Mouse (Mus musculus) CH12.LX (cell line): Measurements from ENCODE around the gene Il27ra. TPM values are rescaled to one million over a fixed set of nuclear protein-coding genes. Genes with fewer than 3 reads are reported as not detected.

Experiments used
- DNase-seq: peaks from one replicate; pipeline ENCODE4 v3.0.0-alpha.2; 2013; ENCODE audit errors: extremely low read depth
- H3K27ac ChIP-seq: 2 replicates; pipeline ENCODE4 v1.5.1; 2012; ENCODE audit warnings: low read depth, mild to moderate bottlenecking, control low read depth, moderate library complexity; ENCODE audit not compliant: insufficient read depth
- H3K27me3 ChIP-seq: replicated peaks from 2 replicates; pipeline ENCODE3; 2012; ENCODE audit warnings: inconsistent platforms
- H3K36me3 ChIP-seq, 2 experiments: replicated peaks in 1 of 2; 2 replicates each; pipeline versions ENCODE3 to v1.6.1; 2012; ENCODE audit warnings: inconsistent platforms in 1 of 2, low read length in 1 of 2, mild to moderate bottlenecking in 1 of 2, mixed read lengths in 1 of 2, moderate library complexity in 1 of 2; ENCODE audit not compliant: control insufficient read depth in 1 of 2, insufficient read depth in 1 of 2
- H3K4me1 ChIP-seq, 2 experiments: 2 replicates each; pipeline ENCODE4 v1.6.1; 2012; ENCODE audit warnings: inconsistent platforms in 1 of 2, moderate library complexity in 1 of 2; ENCODE audit not compliant: insufficient read depth in 2 of 2, control insufficient read depth in 1 of 2
- H3K4me2 ChIP-seq: 2 replicates; pipeline ENCODE4 v1.6.1; 2012; ENCODE audit warnings: low read depth, mild to moderate bottlenecking, control low read depth; ENCODE audit not compliant: poor library complexity, insufficient read depth, severe bottlenecking
- H3K4me3 ChIP-seq, 3 experiments: fragments of 150-350 bp in 1 of 3; sonication (generic) in 1 of 3; replicated peaks in 1 of 3; 2 replicates each; pipeline versions ENCODE3 to v1.5.1; 2011 to 2012; ENCODE audit warnings: low read depth in 2 of 3, low read length in 2 of 3, mild to moderate bottlenecking in 2 of 3, moderate library complexity in 2 of 3, control low read depth in 1 of 3, improper control_type of control experiment in 1 of 3, inconsistent platforms in 1 of 3, mixed read lengths in 1 of 3; ENCODE audit not compliant: poor library complexity in 1 of 3
- H3K79me2 ChIP-seq: replicated peaks from 2 replicates; pipeline ENCODE4 v1.6.1; 2012; ENCODE audit warnings: mild to moderate bottlenecking, moderate library complexity; ENCODE audit not compliant: control insufficient read depth, poor library complexity, insufficient read depth, severe bottlenecking; ENCODE audit errors: extremely low read depth
- H3K9ac ChIP-seq: 2 replicates; pipeline ENCODE4 v1.6.1; 2012; ENCODE audit warnings: low read depth, mild to moderate bottlenecking, control low read depth, moderate library complexity; ENCODE audit not compliant: insufficient read depth
- H3K9me3 ChIP-seq: replicated peaks from 2 replicates; pipeline ENCODE3; 2012; ENCODE audit warnings: low read length, inconsistent platforms, mixed read lengths
- BHLHE40 ChIP-seq: IDR thresholded peaks from 2 replicates; pipeline ENCODE4 v1.6.1; 2011; ENCODE audit warnings: mild to moderate bottlenecking, low read depth, low read length, improper control_type of control experiment
- CTCF ChIP-seq, 2 experiments: IDR thresholded peaks in 1 of 2; conservative IDR thresholded peaks in 1 of 2; 2 replicates each; pipeline ENCODE4 v1.5.1; 2011 to 2012; ENCODE audit warnings: low read depth in 2 of 2, low read length in 2 of 2, improper control_type of control experiment in 1 of 2, inconsistent platforms in 1 of 2, mild to moderate bottlenecking in 1 of 2, moderate library complexity in 1 of 2
- EP300 ChIP-seq: IDR thresholded peaks from 2 replicates; pipeline ENCODE4 v1.6.1; 2011; ENCODE audit warnings: low read length, improper control_type of control experiment
- ETS1 ChIP-seq: conservative IDR thresholded peaks from 2 replicates; pipeline ENCODE4 v1.6.1; 2012; ENCODE audit warnings: low read depth, mild to moderate bottlenecking, inconsistent platforms, low read length, improper control_type of control experiment, moderate library complexity
- GABPA ChIP-seq: IDR thresholded peaks from 2 replicates; pipeline ENCODE4 v1.6.1; 2012; ENCODE audit warnings: low read depth, low read length, improper control_type of control experiment, inconsistent platforms; ENCODE audit not compliant: insufficient replicate concordance
- IRF4 ChIP-seq: IDR thresholded peaks from 2 replicates; pipeline ENCODE4 v1.6.1; 2014; ENCODE audit warnings: low read depth, mild to moderate bottlenecking, inconsistent platforms, low read length, improper control_type of control experiment
- JUND ChIP-seq: conservative IDR thresholded peaks from 2 replicates; pipeline ENCODE4 v1.6.1; 2011; ENCODE audit warnings: low read depth, low read length, improper control_type of control experiment
- MAFK ChIP-seq: IDR thresholded peaks from 2 replicates; pipeline ENCODE4 v1.6.1; 2011; ENCODE audit warnings: low read length, improper control_type of control experiment; ENCODE audit not compliant: insufficient replicate concordance
- MEF2A ChIP-seq: IDR thresholded peaks from 2 replicates; pipeline ENCODE4 v1.6.1; 2014; ENCODE audit warnings: low read depth, mild to moderate bottlenecking, inconsistent platforms, low read length, improper control_type of control experiment, borderline replicate concordance
- MXI1 ChIP-seq: IDR thresholded peaks from 2 replicates; pipeline ENCODE4 v1.6.1; 2011; ENCODE audit warnings: mild to moderate bottlenecking, low read depth, low read length, improper control_type of control experiment
- NELFE ChIP-seq: IDR thresholded peaks from 2 replicates; pipeline ENCODE4 v1.6.1; 2011; ENCODE audit warnings: low read depth, low read length, improper control_type of control experiment
- PAX5 ChIP-seq: IDR thresholded peaks from 2 replicates; pipeline ENCODE4 v1.6.1; 2012; ENCODE audit warnings: low read length, inconsistent platforms, mixed read lengths
- POLR2A ChIP-seq: IDR thresholded peaks from 2 replicates; pipeline ENCODE4 v1.6.1; 2011; ENCODE audit warnings: low read depth, mild to moderate bottlenecking, improper control_type of control experiment, low read length
- SMC3 ChIP-seq: IDR thresholded peaks from 2 replicates; pipeline ENCODE4 v1.6.1; 2011; ENCODE audit warnings: low read depth, low read length, improper control_type of control experiment
- TBP ChIP-seq: conservative IDR thresholded peaks from 2 replicates; pipeline ENCODE4 v1.6.1; 2011; ENCODE audit warnings: low read depth, low read length, improper control_type of control experiment
- TCF12 ChIP-seq: IDR thresholded peaks from 2 replicates; pipeline ENCODE4 v1.6.1; 2014; ENCODE audit warnings: low read depth, mild to moderate bottlenecking, inconsistent platforms, low read length, improper control_type of control experiment
- UBTF ChIP-seq: IDR thresholded peaks from 2 replicates; pipeline ENCODE4 v1.6.1; 2012; ENCODE audit warnings: low read depth, mild to moderate bottlenecking, inconsistent platforms, low read length, improper control_type of control experiment, moderate library complexity
- USF1 ChIP-seq: IDR thresholded peaks from 2 replicates; pipeline ENCODE4 v1.6.1; 2014; ENCODE audit warnings: low read depth, mild to moderate bottlenecking, inconsistent platforms, low read length, improper control_type of control experiment
- ZC3H11A ChIP-seq: IDR thresholded peaks from 2 replicates; pipeline ENCODE4 v1.6.1; 2012; ENCODE audit warnings: low read depth, mild to moderate bottlenecking, inconsistent platforms, low read length, improper control_type of control experiment
- ZMIZ1 ChIP-seq: IDR thresholded peaks from 2 replicates; pipeline ENCODE4 v1.6.1; 2012; ENCODE audit warnings: low read depth, mild to moderate bottlenecking, inconsistent platforms, low read length, improper control_type of control experiment
- ZNF384 ChIP-seq: IDR thresholded peaks from 2 replicates; pipeline ENCODE4 v1.6.1; 2012; ENCODE audit warnings: low read depth, low read length, improper control_type of control experiment, inconsistent platforms
- dilution Hi-C: fragments of 300-500 bp; cut with MboI; formaldehyde crosslinking; loops from 2 replicates; pipeline ENCODE4 v1.14.3; 2020; ENCODE audit warnings: low sequenced_read_pairs; ENCODE audit not compliant: extremely low pct_unique_long_range_greater_than_20kb, extremely low pct_ligation_motif_present
- in situ Hi-C: fragments of 300-500 bp; cut with MboI; formaldehyde crosslinking; loops from 3 replicates; pipeline ENCODE4 v1.14.3; 2019; ENCODE audit warnings: low sequenced_read_pairs, low pct_ligation_motif_present, low pct_unique_long_range_greater_than_20kb, mixed read lengths
- polyA plus RNA-seq: library from polyadenylated mRNA; unstranded; fragments of >175 nt; gene quantifications from 2 replicates; pipeline ENCODE4 v1.2.1, GENCODE M21; 2012; ENCODE audit warnings: low read depth; ENCODE audit not compliant: insufficient read length
- total RNA-seq, 2 experiments: library from RNA; depleted of rRNA; stranded (reverse); fragments of 300-350 nt in 1 of 2; fragments of >200 nt in 1 of 2; gene quantifications; 2 replicates each; pipeline ENCODE4 v1.2.3; 2012 to 2014

Il27ra gene
- total and polyA plus RNA-seq, 3 experiments: 1.4 to 2.4 (median 2.3) TPM

- H3K9ac ChIP-seq: no peak overlapping the region
- dilution Hi-C loops: no loop called here
- TF ChIP-seq TBP (no peak), MEF2A (no peak), EP300 (no peak), CTCF (conservative IDR thresholded peaks at IDR 0.05 in 1 of 2, IDR thresholded peaks at IDR 0.05 in 1 of 2; ENCODE audit: low read depth in 2 of 2, low read length in 2 of 2) (no peak), ETS1 (no peak), NELFE (no peak), MXI1 (no peak), BHLHE40 (no peak), PAX5 (no peak), TCF12 (no peak), JUND (no peak), UBTF (no peak), POLR2A (no peak)
Measured at GRCm38 (mm10) chr8:84083829-84084241, 41.4 kb upstream of the Il27ra start.

GRCm38 (mm10) chr8:84079206-84079605 lies 36.8 kb upstream of the Il27ra start:
- no peak overlapping the region for H3K4me3 ChIP-seq
- no peaks in the 10 kb centered on the region; the same call in 1 of the 2 replicates for H3K79me2 ChIP-seq
- in situ Hi-C loops: no loop called here
- TF ChIP-seq ZC3H11A (no peak), JUND (no peak), IRF4 (no peak)
- peaks cover 61 to 96% of the 10 kb centered on the region in 2 experiments for H3K36me3 ChIP-seq
- H3K27ac ChIP-seq: no peak overlapping the region
- H3K9me3 ChIP-seq: no peaks in the 10 kb centered on the region
- H3K27me3 ChIP-seq: no peaks in the 10 kb centered on the region
- no peaks in the 10 kb centered on the region for H3K4me1 ChIP-seq
- H3K4me2 ChIP-seq: no peak overlapping the region
- DNase-seq: no peak
- H3K9ac ChIP-seq: no peak overlapping the region
- dilution Hi-C loops: no loop called here

More at GRCm38 (mm10) chr8:84083829-84084241, 41.4 kb upstream of the Il27ra start:
- no peaks in the 10 kb centered on the region for H3K79me2 ChIP-seq
- H3K4me2 ChIP-seq: no peak overlapping the region
- in situ Hi-C loops: no loop called here
- H3K36me3 ChIP-seq: peaks cover 79 to 98% of the 10 kb centered on the region in 2 experiments
- no peak overlapping the region for H3K4me3 ChIP-seq
- DNase-seq: no peak
- no peaks in the 10 kb centered on the region for H3K27me3 ChIP-seq
- no peaks in the 10 kb centered on the region for H3K4me1 ChIP-seq
- H3K27ac ChIP-seq: no peak overlapping the region
- H3K9me3 ChIP-seq: no peaks in the 10 kb centered on the region

DNA sequence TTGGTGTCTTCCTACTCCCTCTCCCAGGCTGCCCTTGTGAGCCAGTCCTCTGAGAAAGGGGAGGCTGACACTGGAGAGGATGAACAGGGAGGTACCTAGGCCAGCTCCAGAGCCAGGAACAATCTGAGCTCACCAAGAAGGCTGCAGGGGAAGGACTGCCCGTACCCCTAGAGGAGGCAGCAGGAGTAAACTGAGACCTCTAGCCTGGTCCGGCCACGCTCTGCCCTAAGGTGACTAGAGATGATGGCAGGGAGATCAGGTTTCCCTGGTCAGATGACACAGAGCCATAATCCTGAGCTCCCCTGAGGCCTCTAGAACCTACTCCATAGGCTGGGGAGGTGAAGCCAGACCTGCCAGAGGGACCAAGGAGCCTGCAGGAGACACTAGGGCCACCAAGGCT lies 34.5 kb upstream of the Il27ra start:
- dilution Hi-C loops (no loop called here), in situ Hi-C loops (no loop called here)
- no peak for DNase-seq
- Histone ChIP-seq H3K9me3 (no peaks in the 10 kb centered on the region), H3K4me2 (no peak overlapping the region), H3K27me3 (no peaks in the 10 kb centered on the region), H3K36me3 (peaks cover 45 to 93% of the 10 kb centered on the region in 2 experiments), H3K4me1 (no peaks in the 10 kb centered on the region), H3K9ac (no peak overlapping the region), H3K27ac (no peak overlapping the region), H3K79me2 (no peaks in the 10 kb centered on the region; the same call in 1 of the 2 replicates), H3K4me3 (no peak overlapping the region)
- TF ChIP-seq MAFK (no peak), CTCF (conservative IDR thresholded peaks at IDR 0.05 in 1 of 2, IDR thresholded peaks at IDR 0.05 in 1 of 2; ENCODE audit: low read depth in 2 of 2, low read length in 2 of 2) (no peak), ZMIZ1 (no peak), IRF4 (no peak), USF1 (no peak), TCF12 (no peak), GABPA (no peak), ZNF384 (no peak), SMC3 (no peak), TBP (no peak), PAX5 (no peak), MEF2A (no peak)
